Mouse (Mus musculus) lung, postnatal 4 days (tissue): ENCODE results near the gene Cdk18.
"Not testable (repeated sequence)": the region's sequence is repeated elsewhere in the genome, so short reads cannot be mapped to it uniquely, and the experiment has no call there.

Experiments used
- DNase-seq, 2 experiments: peaks; one replicate each; pipeline ENCODE4 v3.0.0; 2021

The Cdk18 gene

DNA sequence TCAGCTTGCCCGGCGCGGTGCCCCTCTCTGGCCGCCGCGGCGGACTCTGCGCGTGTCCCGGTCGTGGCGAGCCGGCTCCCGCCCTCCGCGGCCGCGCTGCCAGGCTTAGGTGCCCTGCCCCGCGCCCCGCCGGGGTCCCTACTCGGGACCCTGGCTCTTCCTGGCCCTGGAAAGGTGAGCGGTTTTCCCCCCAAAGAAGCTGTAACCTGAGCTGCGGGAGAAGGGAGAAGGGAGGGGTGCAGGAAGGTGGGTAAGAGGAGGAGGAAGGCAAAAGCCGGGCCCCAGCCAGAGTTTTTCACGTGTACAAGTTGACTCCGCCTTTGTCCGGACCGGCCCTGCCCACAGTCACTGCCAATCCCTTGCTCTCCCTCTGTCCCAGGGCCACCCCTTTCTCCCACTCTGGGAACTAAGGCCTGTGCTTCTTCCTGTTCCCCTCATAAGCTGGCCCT is at the start of gene Cdk18:
TSS of gene Cdk18 (minus strand) at position 269 of the 449 bp plus-strand sequence.
- peak; percentile 82 to 87 for DNase-seq

DNA sequence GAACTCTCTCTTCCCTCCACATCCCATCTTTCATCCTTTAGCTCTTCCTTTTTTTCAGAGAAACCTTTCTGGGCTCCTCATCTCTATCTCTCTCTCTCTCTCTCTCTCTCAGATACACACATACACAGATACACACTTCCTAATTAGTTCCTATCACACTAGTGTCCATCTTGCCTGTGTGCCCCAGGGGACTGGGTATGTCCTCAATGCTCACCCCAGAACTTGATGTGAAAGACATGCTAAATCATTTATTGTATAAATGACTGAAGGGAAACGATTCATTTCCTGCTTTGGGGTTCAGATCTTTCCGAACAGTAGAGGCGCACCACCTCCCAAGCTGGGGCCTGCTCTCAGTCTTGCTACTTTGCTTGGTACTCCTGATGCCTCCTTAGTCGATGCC is 49.7 kb upstream of the Cdk18 start:
- DNase-seq: no peak

DNA sequence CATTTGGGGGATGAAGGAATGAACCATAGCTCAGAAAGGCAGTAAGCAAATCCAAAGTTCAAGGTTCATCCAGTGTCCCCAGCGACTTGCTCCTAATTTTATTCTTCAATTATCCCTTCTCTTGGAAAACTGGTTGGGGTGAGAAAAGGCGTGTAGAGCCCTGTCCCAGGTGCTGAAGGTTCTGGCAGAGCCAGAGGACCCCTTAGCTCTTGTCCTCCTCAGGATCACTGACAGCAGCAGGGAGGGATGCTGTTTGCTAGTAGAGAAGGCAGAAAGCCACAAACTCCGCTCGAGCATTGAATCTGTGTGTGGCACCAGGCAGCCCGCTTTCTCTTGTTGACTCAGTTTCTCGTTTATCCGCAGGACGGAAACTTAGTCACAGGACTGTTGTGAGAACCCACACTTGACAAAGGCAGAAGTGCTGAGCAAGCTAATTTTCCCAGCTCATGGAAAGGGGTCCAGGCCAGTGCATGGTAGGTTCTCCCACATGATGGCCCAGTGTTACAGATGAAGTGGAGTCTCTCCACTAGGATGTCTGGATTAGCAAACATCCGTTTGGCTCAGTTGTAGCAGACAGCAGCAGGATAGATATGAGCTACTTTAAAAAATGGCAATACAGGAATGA is 49.1 kb upstream of the Cdk18 start:
- DNase-seq: no peak

DNA sequence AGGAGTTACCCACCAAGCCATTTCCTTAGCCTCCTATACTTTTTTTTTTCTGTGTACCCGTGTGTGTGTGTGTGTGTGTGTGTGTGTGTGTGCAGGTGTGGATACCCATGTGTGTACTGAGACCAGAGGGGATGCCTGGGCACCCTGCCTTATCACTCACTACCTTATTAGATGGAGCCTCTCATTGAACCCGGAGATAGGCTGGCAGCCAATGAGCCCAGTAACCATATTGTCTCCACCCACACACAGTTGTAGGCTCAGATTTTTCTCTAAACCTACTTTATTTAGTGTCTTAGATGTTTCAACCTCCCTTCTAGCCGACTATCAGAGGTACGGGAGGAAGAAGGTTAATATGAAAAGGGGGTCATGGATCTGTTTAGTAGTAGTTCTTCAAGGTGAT is 46.8 kb upstream of the Cdk18 start:
- no peak for DNase-seq

DNA sequence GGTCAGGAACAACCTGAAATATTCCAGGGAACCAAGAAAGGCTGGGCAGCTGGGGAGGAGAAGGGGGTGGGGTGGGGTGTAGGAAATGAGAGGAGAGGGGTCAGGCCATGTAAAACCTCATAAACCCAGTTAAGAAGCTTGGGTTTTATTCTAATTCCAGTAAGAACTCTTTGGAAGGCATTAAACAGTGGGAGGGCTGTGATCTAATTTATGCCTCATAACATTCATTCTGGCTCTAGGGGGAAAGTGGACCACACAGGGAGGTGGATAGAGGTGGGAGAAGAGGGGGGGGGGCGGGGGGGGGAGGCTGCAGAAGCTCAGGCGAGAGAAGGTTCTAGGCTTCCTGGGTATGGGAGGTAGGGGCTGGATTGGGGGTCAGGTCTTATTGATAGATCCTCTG is 32.1 kb upstream of the Cdk18 start:
- no peak for DNase-seq

DNA sequence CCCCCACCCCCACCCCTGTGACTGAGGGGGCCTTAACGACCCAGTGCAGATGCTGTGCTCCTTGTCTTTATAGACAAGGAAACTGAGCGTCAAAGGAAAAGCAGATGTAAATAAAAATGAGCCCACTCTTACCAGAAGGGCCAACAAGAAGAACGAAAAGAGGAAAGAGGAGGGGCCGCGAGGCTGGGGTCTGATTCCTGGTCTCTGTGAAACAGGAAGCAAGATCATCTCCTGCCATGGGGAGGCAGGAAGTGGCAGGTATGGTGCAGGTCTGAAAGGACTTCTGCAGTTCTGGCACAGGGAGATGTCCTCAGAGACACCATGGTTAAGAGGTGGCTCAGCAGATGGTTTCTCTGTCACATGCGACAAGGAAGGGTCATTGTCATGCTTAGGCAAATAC is 31.2 kb upstream of the Cdk18 start:
- DNase-seq: no peak

DNA sequence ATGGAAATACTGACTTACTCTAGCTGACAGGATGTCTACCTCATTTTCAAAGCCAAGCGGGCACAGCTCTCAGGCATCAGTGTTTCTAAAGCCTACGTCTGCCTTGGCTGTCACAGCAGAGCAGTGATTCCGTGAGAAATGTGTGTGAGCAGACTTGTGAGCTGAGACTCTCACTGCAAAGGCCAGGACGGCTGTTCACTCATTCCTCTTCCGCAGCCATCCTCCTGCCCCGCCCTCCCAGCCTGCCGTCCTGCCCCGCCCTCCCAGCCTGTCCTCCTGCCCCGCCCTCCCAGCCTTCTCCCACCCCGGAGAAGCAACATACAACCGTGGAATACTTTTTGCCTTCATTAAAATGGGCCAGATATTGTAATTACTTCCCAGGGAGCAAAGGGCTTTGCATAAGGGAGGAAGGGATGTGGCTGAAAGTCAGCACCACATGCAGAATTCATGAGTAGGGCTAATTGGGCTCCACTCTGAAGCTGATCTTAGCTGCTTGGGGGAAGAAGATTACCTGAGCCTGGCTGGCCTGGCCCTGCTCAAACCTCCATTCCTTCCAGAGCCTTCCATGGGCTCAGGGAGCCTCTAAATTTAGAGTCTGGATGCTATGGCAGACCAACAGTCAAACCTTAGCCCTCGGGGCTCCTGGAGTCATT is 28.8 kb upstream of the Cdk18 start:
- DNase-seq: peak; percentile 30 to 45

DNA sequence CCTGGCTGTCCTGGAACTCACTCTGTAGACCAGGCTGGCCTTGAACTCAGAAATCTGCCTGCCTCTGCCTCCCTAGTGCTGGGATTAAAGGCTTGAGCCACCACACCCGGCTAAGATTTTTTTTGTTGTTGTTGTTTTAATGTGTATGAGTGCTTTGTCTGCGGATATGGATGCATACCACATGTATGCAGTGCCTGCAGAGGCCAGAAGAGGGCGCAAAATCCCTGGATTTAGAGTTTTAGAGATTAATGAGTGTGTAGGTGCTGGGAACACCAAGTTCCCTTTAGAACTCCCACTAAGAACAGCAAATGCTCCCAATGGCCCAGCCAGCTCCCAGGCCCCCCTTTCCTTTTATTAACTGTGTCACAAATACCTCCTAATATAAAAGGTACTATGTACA is 26.4 kb upstream of the Cdk18 start:
- DNase-seq: no peak

DNA sequence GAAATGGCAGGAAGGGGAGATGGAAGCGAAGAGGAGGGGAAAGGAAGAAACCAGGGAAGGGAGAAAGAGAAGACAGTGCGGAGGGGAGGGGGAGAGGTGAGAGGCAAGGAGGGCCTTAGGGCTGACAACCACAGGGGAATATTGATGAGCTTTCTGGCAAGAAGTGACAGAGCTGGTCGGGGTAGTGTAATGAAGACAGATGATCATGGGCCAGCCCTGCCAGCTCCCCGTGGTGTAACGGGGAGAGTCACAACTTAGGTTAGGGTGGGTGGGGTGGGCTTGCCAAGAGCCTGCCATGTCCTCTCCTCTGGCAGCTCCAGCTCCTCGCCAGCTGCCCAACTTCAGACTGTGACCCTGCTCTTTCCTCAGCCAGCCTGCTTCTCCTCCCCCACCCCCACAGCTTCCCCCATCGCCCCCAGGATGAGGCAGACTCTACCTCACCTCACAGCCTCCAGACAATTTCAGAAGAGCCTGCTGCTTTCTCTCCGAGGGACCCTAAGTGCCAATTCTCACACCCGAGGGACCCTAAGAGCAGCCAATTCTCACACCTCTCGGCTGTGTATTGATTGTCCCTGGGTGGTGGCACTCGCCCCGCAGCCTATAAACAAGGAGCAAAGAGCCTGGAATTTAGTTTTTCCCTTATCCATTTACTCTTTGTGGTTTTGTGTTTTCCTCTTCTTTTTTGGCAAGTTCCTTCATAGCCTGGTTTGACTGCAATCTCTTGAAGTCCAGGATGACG is 25.5 kb upstream of the Cdk18 start:
- peak in 1 of 2 experiments; percentile 51 for DNase-seq

DNA sequence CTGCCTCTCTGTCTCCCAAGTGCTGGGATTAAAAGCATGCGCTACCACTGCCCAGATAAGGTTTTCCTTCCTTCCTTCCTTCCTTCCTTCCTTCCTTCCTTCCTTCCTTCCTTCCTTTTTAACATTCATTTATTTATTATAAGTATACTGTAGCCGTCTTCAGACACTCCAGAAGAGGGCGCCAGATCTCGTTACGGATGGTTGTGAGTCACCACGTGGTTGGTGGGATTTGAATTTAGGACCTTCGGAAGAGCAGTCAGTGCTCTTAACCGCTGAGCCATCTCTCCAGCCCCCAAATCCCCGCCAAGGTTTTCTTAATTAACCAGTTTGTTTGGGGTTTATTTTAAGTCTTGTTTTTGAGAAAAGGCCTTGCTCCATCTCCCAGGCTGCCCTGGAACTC is 23.1 kb upstream of the Cdk18 start:
- not testable (repeated sequence) for DNase-seq

DNA sequence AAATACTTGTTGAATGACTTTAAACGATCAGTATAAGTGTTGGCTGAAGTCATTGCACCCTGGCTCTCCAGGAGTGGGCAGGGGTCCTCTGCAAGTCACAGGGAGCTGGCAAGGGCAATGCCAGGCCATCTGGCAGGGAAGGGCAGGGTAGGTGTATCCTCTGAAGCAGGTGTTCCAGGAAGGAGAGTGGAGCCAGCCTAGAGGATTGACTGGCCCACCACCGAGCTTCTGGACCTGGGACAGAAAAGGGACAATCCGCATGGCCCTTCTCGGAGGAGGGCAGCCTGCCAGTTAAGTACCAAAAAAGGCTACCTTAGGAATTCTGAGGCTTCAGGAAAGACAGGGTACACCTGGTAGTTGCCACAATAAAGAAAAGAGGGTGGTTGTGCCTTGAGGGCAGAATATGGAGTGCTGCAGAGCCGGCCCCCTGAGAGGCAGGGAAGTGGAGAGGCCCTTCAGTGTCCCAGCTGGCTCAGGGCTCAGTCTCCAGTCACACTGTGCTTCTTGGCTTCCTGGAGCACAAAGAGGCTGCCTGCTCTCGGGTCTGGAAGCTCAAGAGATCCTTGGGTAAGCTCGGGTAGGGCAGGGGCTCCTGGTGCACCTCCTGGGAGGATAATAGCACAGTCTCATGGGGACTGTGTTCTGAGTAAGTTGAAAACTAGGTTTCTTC is 21.9 kb upstream of the Cdk18 start:
- peak in 1 of 2 experiments; percentile 40 for DNase-seq

DNA sequence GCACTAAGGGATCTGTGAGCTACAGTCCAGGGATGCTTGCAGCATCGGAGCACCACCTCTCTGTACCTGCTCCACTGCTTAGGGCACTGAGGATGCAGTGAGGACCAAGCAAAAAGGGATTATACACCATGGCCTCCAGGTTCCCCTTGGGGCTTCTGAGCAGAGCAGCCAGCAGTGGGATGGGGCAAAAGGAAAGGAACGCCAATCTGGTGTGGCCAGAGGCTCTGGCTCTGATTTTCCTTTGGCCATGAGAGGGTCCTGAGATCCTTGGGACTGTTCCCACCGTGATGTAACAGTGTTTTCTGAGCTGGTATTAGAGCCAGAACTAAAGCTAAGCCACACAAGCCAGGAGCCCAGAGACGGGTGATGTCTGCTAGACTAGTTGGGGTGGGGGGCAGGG is 20.2 kb upstream of the Cdk18 start:
- DNase-seq: no peak

DNA sequence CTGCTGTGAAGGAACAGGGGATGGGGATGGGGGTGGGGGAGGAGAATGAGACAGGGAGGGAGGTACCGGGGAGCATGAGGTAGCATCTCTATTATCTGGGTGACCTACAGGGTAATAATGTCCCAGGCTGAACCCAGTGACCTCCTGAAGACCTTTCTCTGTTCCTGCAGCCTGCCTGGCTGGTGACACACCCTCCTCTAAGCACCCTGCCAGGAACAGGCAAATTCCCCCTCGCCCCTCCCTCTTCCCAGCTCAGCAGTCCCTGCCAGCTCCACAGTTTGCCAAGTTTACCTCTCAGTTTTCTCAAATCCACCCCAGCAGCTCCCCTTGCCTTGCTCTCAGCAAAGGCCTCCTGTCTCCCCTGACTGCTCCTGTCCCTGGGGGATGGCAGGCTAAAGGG is 19.3 kb upstream of the Cdk18 start:
- peak; percentile 33 to 54 for DNase-seq

DNA sequence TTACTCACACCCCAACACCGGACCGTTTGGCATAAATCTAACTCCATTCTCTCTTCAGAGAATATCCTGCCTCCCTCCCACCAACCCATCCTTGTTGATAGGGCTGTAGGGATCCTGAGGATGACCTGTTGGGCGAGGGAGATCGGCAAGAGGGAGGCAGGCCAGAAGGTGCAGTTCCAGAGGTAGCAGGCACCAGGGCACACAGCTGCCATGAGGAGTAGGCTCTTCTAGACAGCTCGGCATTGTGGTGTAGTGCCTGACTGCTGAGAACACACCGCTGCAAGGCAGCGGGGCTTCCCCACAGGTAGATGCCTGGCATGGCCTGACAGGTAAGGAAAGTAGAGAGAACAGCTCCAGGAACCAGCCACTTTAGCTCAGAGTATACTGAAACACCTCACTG is 18.3 kb upstream of the Cdk18 start:
- no peak for DNase-seq

DNA sequence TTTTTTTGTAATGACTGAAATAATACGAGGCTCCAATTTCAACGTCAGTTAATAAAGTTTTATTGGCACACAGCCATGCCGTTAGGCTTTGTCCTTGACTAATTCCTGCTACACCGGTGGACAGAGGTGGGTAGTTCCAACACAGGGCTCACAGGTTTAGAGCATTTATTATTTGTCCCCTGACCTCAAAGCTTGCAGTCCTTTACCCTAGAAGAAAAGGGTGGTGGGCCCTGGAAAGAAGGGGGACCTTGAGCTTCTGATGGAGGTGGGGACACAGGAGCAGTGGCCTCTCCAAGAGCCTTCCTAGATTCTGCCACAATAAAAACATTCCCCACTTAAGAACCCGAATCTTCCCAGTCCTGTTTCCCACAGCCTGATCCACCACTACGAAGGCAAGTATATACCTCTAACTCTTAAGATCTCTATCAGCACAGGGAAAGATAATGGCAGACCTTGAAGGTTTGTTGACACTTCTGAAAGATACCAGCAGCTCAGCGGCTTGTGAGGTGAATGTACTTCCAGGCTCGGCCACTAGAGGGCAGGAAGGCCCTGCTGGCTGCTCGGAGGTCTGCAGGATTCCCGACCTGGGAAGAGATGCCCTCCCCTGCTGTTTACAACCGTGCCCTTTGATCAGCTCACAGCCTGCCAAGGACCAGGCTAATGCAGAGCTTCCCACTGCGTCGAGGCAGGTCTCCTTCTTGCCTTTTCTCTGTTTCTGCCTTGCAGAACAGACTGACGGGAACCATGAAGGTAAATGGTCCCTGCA is 17.7 kb upstream of the Cdk18 start:
- peak; percentile 82 to 90 for DNase-seq

DNA sequence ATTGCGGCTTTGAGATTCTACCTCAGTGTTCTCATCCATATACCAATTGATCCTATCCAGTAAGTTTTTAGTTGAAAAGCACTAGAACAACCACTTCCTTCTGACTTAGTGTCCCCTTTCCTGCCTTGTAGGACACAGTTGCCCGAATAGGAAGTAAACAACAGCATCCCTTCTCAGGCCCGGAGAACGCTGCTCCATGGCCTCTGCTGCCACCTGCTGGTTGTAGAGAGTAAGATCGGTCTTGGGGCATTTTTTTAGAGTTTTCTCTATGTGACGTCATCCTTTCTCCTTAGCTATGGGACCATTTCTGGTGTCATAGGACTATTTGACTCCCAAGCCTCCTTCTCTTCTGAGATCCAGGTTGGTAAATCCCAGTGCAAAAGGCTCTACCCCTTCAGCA is 16.3 kb upstream of the Cdk18 start:
- DNase-seq: peak; percentile 78 to 88

DNA sequence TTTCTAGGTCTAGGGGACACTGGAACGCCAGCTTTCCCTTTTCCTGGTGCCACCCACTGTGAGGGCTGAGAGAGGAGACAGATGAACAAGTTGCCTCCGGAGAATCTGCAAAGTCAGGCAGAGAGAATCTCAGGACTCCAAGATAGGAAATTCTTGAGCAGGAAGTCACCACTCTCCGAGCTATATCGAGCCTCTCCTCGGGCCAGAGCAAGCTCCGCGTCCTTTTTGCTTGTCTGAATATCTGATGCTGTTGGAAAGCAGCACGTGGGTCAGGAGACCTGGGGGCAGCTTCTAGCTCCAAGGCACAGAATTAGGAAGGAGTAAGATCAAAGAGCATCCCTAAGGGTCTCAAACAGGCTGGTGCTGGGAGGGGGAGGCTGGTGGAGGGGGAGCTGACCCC is 14.2 kb upstream of the Cdk18 start:
- DNase-seq: no peak

DNA sequence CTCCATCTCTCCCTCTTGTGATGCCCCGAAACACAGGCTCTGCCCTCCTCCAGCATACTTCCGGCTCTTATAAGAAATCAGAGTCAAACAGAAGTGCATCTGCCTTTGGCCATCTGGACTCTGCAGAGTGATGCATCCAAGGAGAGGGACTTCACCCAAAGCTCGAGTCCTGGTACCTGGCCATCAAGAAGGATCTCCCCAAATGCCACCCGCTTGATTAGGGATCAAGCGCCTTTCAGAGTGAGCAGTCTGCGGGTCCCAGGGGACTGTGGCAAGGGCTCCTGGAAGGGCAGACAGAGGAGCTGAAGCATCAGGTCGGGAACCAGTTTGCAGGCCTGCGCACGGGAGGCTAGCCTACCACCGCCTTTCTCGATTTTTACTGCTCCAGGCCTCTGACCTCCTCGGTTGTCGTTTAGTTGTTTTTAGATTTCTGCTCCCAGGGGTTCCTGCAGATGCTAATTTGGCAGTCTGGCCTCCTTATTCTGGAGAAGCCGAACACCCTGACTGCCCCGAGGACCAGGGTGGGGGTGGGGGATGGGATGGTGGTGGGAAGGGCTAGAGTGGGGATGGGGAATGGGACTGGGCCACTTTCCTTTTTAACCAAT is 13.7 kb upstream of the Cdk18 start:
- no peak for DNase-seq

DNA sequence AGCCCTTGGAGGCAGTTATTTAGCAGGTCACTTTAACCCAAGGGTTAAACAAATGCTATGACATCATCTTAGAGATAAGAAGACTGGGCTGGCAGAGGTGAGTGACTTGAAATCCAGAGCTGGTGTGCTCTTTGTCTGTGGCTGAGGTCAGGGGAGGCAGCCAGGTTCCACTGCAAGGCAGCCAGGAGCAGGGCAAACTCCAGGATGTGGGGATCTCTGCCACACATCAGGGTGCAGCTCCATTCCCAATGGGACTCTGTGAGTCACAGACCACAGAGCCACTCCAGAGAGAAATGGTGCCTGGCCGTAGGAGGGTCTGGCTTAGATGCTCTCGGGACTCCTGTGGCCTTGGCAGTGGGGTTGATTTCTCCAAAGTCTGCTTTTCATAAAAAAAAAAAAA is 12.4 kb upstream of the Cdk18 start:
- DNase-seq: no peak

DNA sequence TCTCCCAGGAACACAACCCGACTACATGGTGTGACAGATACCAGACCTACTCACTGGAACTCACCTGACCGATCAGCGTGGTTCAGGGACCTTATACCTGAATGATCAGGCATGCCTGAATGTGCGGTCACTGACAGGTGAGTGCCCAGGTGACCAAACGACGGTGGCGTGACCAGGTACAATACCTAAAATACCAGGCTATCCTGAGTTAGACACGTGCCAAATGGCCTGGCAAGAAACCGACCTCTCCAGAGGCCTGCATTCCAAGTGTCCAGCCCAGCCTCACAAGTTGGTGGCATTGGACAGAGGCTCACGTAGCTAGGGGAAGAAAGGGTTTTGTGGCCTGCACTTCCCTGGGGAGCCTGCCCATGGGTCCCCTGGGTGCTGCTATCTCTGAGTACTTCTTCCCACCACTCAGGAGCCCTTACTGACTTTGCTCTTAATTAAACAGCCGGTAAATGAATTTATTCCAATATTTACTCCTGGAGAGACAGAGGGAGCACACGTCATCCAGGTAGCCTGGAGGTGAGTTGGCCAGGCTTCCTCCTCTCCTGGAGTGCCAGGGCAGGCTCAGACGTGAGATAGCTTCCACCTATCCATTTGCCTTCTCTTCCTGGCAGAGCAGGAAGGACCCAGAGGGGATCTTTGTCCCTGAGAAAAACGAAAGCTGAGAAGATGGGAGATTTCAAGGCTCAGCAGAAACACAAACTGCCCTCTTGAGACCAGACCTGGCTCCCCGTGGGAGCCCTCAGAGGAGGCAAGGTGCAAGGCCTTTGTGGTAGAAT is 11.5 kb upstream of the Cdk18 start:
- DNase-seq: peak in 1 of 2 experiments; percentile 63

DNA sequence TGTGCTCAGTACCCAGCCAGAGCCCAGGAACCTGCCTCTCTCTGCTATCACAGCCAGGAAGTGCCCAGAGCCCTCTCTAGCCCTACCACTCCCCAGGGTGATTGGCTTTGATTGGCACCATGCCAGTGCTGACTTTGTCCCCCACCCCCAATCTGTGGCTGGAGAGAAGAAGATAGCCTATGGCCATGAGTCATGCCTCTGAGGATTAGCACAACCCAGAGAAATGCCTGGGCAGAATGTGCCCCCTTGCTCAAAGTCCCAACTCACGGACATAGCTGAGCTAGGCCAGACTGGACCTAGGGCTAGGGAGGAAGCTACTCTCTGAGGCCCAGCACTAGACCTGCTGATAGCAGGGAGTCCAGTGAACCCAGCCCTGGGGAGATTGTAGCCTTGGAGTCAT is 10.7 kb upstream of the Cdk18 start:
- DNase-seq: peak in 1 of 2 experiments; percentile 56
